Mouse (Mus musculus): ENCODE measurements around the gene 2310057N15Rik.
"Not testable (repeated sequence)": the region's sequence is repeated elsewhere in the genome, so short reads cannot be mapped to it uniquely, and the experiment has no call there.

2310057N15Rik gene

DNA sequence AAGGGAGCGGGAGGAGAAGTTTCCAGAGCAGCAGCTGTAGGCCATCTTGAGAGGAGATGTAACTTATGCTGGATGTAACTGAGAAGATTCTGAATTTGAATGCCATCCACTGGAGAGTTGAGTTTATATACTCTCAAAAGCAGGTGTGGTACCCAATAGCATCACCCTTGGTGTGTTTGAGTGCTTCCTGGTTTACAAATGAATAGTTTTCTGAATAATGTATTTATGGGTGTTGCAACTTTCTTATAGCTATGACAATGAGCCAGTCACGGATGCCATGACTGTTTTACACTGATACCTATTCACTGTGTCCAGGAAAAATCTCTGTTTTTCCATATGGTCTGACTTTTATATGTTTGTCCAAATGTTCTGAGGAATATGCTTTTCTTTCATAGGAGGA, at the start of gene 2310057N15Rik:
Gene 2310057N15Rik (minus strand): TSS at position 101 of the 400 bp plus-strand sequence.
- no peak for DNase-seq (ENCODE audit: low spot score in 2 of 2)

DNA sequence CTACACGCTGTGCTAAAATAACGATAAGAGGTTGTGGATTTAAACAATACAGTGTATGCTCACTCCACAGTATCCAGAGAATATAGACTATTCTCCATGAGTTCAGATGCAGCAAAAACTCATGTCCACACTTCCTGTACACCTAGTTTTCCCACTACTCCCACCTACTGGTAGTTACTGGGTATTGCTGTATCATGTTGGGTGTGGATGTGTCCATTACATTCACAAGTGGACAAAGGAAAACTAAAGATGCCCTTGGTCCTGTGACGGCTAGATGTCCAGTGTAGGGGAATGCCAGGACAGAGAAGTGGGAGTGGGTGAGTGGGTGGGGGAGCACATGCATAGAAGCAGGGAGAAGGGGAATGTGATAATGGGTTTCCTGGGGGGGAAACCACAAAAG, 49.7 kb upstream of the 2310057N15Rik start:
- no peak for DNase-seq (ENCODE audit: low spot score in 2 of 2)

GRCm38 (mm10) chr16:88820066-88820465, 46.1 kb upstream of the 2310057N15Rik start, which contains the start of gene Krtap15:
Krtap15 (plus strand) TSS chr16:88820215.
- no peak for DNase-seq (ENCODE audit: low spot score in 2 of 2)

- DNase-seq (ENCODE audit: low spot score in 2 of 2) = no peak
Measured at GRCm38 (mm10) chr16:88811827-88812226, 37.8 kb upstream of the 2310057N15Rik start, which contains the start of gene Gm20741. Gm20741 (minus strand) TSS chr16:88812220.

DNA sequence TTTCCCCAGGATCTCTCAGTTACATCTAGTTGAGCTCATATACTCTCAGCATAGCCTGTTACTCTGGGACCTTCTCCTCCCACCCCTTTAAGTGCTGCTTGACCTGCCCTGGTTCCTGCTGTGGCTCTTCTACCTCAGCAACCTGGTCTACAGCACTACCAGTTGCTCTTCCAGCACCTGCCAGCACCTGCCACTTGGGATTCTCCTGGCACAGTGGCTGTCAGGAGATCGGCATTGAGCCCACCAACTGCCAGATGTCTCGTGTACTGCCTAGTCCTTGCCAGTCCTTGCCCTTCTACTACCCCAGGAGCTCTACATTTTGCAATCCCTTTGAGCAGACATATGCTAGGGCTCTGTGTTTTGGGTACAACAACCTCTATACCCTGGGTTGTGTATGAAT, 12.8 kb upstream of the 2310057N15Rik start:
- no peak for DNase-seq (ENCODE audit: low spot score in 2 of 2)

- no peak for DNase-seq (ENCODE audit: low spot score in 2 of 2)
Measured at GRCm38 (mm10) chr16:88777596-88777995, 3.6 kb upstream of the 2310057N15Rik start, which contains the start of gene Gm5965. Gm5965 (plus strand) TSS chr16:88777896.

GRCm38 (mm10) chr16:88758547-88758946, 15.5 kb downstream of the 2310057N15Rik start, which contains the start of gene 2310034C09Rik:
2310034C09Rik (plus strand) TSS chr16:88758847.
- DNase-seq (ENCODE audit: low spot score in 2 of 2) = not testable (repeated sequence)

DNA sequence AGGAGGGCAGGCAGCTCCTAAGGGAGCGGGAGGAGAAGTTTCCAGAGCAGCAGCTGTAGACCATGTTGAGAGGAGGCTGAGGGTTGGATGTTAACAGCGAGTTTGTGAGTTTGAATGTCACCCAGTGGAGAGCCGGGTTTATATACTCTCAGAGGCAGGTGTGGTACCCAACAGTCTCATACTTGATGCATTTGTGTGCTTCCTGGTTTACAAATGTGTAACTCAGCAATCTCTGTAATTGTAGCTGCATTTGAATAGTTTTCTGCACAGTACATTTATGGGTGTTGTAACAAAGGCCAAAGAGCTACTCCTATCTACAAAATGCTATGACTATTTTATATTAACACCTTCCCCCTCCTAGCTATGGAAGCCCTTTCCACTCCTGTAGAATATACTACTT, 22.5 kb downstream of the 2310057N15Rik start, which contains the start of gene Krtap13:
Gene Krtap13 (minus strand): TSS at position 101 of the 400 bp plus-strand sequence.
- DNase-seq (ENCODE audit: low spot score in 2 of 2) = not testable (repeated sequence)

DNA sequence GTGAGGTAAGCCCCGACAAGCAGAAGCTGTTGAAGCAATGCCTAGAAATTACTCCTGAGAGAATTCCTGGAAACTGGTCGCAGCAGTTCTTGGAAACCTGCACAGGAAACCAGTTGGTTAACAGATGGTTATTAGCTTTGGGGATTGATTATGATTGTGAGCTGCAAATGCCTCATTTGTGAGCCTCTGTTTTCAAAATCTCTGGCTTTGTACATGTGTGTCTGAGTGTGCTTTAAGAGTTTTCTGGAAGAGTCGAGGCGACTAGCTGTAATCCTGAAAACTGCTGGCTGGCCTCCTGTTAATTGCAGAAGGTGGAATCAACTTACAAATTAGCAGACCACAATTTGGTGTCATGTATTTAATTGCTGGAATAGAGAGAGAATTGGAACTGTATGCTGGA, 26.1 kb downstream of the 2310057N15Rik start:
- DNase-seq (ENCODE audit: low spot score in 2 of 2) = no peak

- DNase-seq (ENCODE audit: low spot score in 2 of 2) = no peak
Measured at GRCm38 (mm10) chr16:88744750-88745340, 29.2 kb downstream of the 2310057N15Rik start.

DNA sequence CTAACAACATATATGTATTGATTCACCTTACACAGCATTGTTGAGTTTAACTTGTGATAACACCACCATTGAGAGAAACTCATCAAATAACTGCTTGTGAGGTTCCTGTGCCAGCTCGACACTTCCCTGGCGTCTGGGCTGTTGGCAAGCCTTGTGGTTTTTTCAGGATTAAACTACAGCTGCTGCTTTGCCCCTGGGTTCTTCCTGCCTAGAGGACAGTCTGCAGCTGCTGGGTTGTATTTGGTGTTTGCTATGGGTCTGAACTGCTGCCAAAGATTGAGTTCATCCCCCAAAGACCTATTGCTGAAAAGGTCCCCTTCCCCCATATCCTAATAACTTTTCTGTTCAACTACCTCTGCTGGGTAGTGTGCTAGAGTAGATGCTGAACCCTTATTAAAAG, 38.6 kb downstream of the 2310057N15Rik start:
- no peak for DNase-seq (ENCODE audit: low spot score in 2 of 2)

DNA sequence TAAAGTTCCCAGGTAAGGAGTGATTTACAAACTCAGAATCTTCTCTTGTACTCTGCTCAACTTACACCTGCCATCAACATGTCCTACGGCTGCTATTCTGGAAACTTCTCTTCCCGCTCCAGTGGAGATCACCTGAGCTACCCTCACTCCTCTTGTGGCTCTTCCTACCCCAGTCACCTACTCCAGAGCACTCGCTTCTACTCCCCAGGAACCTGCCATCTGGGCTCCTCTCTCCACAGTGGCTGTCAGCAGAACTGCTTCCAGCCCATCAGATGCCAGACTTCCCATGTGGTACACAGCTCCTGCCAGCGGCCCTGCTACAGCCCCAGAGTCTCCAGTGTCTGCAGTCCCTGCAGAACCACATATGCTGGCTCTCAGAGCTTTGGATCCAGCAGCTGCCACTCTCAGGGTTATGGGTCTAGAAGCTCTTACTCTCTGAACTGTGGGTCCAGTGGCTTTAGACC, 45.2 kb downstream of the 2310057N15Rik start, which contains the start of gene Krtap13-1:
Gene Krtap13-1 (plus strand): TSS at position 51 of the 464 bp plus-strand sequence.
- no peak for DNase-seq (ENCODE audit: low spot score in 2 of 2)

All from urinary bladder, postnatal 4 days (tissue).